Mouse (Mus musculus) heart, embryonic 11.5 days (tissue): ENCODE measurements around the gene Arfip1. TPM values are rescaled to one million over a fixed set of nuclear protein-coding genes. Genes with fewer than 3 reads are reported as not detected.
A peak's percentile ranks its signal among the peaks of the same experiment; 100 is the strongest.

Experiments
- ATAC-seq: fragments of 200-750 bp; cut with Nextera tagmentation; replicated peaks from 2 replicates; pipeline ENCODE4 v1.8.0; 2017; ENCODE audit warnings: moderate library complexity; ENCODE audit not compliant: insufficient number of reproducible peaks, low FRiP score, low TSS enrichment
- H3K27ac ChIP-seq: fragments of 300-500 bp; sonication (generic); 2 replicates; pipeline ENCODE4 v1.5.1; 2014; ENCODE audit warnings: mild to moderate bottlenecking, low read depth, low read length
- H3K27me3 ChIP-seq: fragments of 300-500 bp; sonication (generic); 2 replicates; pipeline ENCODE4 v1.6.1; 2014; ENCODE audit warnings: mild to moderate bottlenecking, low read length, mixed read lengths; ENCODE audit not compliant: control insufficient read depth, insufficient read depth
- H3K36me3 ChIP-seq: fragments of 300-500 bp; sonication (generic); 2 replicates; pipeline ENCODE4 v1.6.1; 2014; ENCODE audit warnings: mild to moderate bottlenecking, low read length, moderate library complexity, mixed read lengths; ENCODE audit not compliant: control insufficient read depth, insufficient read depth
- H3K4me1 ChIP-seq: fragments of 300-500 bp; sonication (generic); 2 replicates; pipeline ENCODE4 v1.6.1; 2014; ENCODE audit warnings: low read length; ENCODE audit not compliant: control insufficient read depth, insufficient read depth
- H3K4me2 ChIP-seq: fragments of 300-500 bp; sonication (generic); 2 replicates; pipeline ENCODE4 v1.6.1; 2014; ENCODE audit warnings: mild to moderate bottlenecking, moderate library complexity
- H3K4me3 ChIP-seq: fragments of 300-500 bp; sonication (generic); 2 replicates; pipeline ENCODE4 v1.5.1; 2014; ENCODE audit warnings: low read depth, low read length
- H3K9ac ChIP-seq: fragments of 300-500 bp; sonication (generic); 2 replicates; pipeline ENCODE4 v1.6.1; 2014; ENCODE audit warnings: mild to moderate bottlenecking, low read depth, low read length, moderate library complexity
- H3K9me3 ChIP-seq: fragments of 300-500 bp; sonication (generic); replicated peaks from 2 replicates; pipeline ENCODE4 v1.6.1; 2016; ENCODE audit warnings: low read length; ENCODE audit not compliant: control insufficient read depth
- WGBS: fragments of 180-500 bp; shearing (Covaris S2); extraction: QIAGEN DNeasy Blood & Tissue Kit; methylation state at CpG from one replicate; pipeline ENCODE4 v1.1.7; 2014; ENCODE audit not compliant: insufficient replicate concordance; 5-methylcytosine and 5-hydroxymethylcytosine counted together
- polyA plus RNA-seq: library from polyadenylated mRNA; unstranded; fragments of >200 nt; fragmentation: Nextera tagmentation; extraction: Ambion mirVana; gene quantifications from 2 replicates; pipeline ENCODE4 v1.2.1, GENCODE M21; 2014

The Arfip1 gene
- 42.6 and 56.9 TPM in 2 replicates for polyA plus RNA-seq

GRCm38 (mm10) chr3:84582023-84582912, at the start of gene Arfip1:
TSS of gene Arfip1 (minus strand) at chr3:84582625.
- Histone ChIP-seq H3K4me3 (peak within 1 kb of the TSS; percentile 83), H3K4me1 (peaks cover 31% of the 10 kb centered on the region), H3K27ac (peak within 1 kb of the TSS; percentile 94), H3K9me3 (no peaks in the 10 kb centered on the region), H3K4me2 (peak within 1 kb of the TSS; percentile 78), H3K9ac (peak within 1 kb of the TSS; percentile 85), H3K36me3 (no peaks in the 10 kb centered on the region), H3K27me3 (no peaks in the 10 kb centered on the region)
- peak; percentile 98 for ATAC-seq
- WGBS = under 1% methylated on average over 65 of the region's 70 CpGs

DNA sequence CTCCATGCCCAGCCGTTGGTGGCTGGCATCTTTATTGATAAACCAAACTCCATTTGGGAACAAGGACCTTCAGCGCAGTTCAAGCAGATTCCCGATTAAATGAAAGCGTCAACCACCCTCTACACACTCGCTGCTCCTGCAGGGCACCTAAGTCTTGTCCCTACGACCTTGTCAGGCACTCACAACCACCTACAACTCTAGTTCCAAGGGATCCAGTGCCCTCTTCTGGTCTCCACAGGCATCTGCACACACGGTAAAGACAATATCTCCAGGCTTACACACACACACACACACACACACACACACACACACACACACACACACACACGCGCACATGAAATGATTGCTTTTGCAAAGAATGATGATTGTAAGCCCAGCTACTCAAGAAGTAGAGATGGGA, 49.2 kb upstream of the Arfip1 start:
- Histone ChIP-seq H3K36me3 (no peaks in the 10 kb centered on the region), H3K4me1 (peaks cover 8% of the 10 kb centered on the region), H3K4me3 (no peak overlapping the region), H3K9ac (no peak overlapping the region), H3K9me3 (no peaks in the 10 kb centered on the region), H3K27ac (no peak overlapping the region), H3K27me3 (no peaks in the 10 kb centered on the region), H3K4me2 (no peak overlapping the region)
- no peak for ATAC-seq
- WGBS = 92% methylated on average over 9 of the region's 9 CpGs

- ATAC-seq = no peak
- peaks cover 13% of the 10 kb centered on the region for H3K4me1 ChIP-seq
- 65% methylated on average over 3 of the region's 3 CpGs for WGBS
Observed at GRCm38 (mm10) chr3:84622026-84622425, 39.6 kb upstream of the Arfip1 start.

GRCm38 (mm10) chr3:84619725-84620124, 37.3 kb upstream of the Arfip1 start:
- Histone ChIP-seq H3K4me2 (no peak overlapping the region), H3K36me3 (no peaks in the 10 kb centered on the region), H3K27ac (no peak overlapping the region), H3K9me3 (no peaks in the 10 kb centered on the region), H3K27me3 (no peaks in the 10 kb centered on the region; the same call in 1 of the 2 replicates), H3K4me3 (no peak overlapping the region), H3K9ac (no peak overlapping the region), H3K4me1 (peaks cover 6% of the 10 kb centered on the region)
- 90% methylated on average over 6 of the region's 6 CpGs for WGBS
- no peak for ATAC-seq

More at GRCm38 (mm10) chr3:84622026-84622425, 39.6 kb upstream of the Arfip1 start:
- no peaks in the 10 kb centered on the region for H3K9me3 ChIP-seq
- no peak overlapping the region for H3K9ac ChIP-seq
- H3K36me3 ChIP-seq = no peaks in the 10 kb centered on the region
- H3K27ac ChIP-seq = no peak overlapping the region
- H3K4me3 ChIP-seq = no peak overlapping the region
- no peaks in the 10 kb centered on the region; the same call in 1 of the 2 replicates for H3K27me3 ChIP-seq
- H3K4me2 ChIP-seq = no peak overlapping the region

DNA sequence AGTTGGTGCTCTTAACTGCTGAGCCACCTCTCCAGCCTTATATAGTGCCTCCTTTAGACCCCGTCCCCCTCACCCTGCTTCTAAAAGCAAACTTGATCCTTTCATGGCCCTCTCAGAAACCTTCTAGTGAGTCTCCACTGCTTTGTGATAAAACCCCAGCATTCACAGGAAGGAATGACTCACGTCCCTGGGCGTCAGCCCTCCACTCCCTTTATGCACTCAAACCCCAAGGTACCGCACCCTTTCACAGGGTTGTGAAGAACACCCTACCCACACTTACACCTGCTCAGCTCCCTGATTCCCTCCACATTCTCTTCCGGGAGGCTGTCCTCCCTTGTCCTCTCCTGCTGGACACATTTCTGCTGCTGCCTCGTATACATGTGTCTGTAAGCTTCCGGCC, 36.6 kb upstream of the Arfip1 start:
- no peak overlapping the region for H3K4me3 ChIP-seq

GRCm38 (mm10) chr3:84618627-84619026, 36.2 kb upstream of the Arfip1 start:
- WGBS = 83% methylated on average over 2 of the region's 2 CpGs

More for the DNA sequence above, 36.6 kb upstream of the Arfip1 start:
- Histone ChIP-seq H3K9me3 (no peaks in the 10 kb centered on the region), H3K4me1 (no peaks in the 10 kb centered on the region; the same call in 1 of the 2 replicates), H3K9ac (no peak overlapping the region), H3K4me2 (no peak overlapping the region), H3K27me3 (no peaks in the 10 kb centered on the region; the same call in 1 of the 2 replicates), H3K36me3 (no peaks in the 10 kb centered on the region), H3K27ac (no peak overlapping the region)
- whole genome bisulfite sequencing = 88% methylated on average over 7 of the region's 7 CpGs
- ATAC-seq = no peak

GRCm38 (mm10) chr3:84615856-84616225, 33.4 kb upstream of the Arfip1 start:
- ATAC-seq = no peak
- Histone ChIP-seq H3K4me3 (no peak overlapping the region), H3K9ac (no peak overlapping the region), H3K4me1 (no peaks in the 10 kb centered on the region), H3K9me3 (no peaks in the 10 kb centered on the region), H3K27ac (no peak overlapping the region), H3K4me2 (no peak overlapping the region), H3K36me3 (no peaks in the 10 kb centered on the region), H3K27me3 (no peaks in the 10 kb centered on the region; the same call in 1 of the 2 replicates)
- 38% methylated on average over 7 of the region's 7 CpGs for WGBS

More at GRCm38 (mm10) chr3:84618627-84619026, 36.2 kb upstream of the Arfip1 start:
- Histone ChIP-seq H3K27me3 (no peaks in the 10 kb centered on the region; the same call in 1 of the 2 replicates), H3K9me3 (no peaks in the 10 kb centered on the region), H3K36me3 (no peaks in the 10 kb centered on the region), H3K4me2 (no peak overlapping the region), H3K27ac (no peak overlapping the region), H3K4me3 (no peak overlapping the region), H3K9ac (no peak overlapping the region), H3K4me1 (no peaks in the 10 kb centered on the region)
- no peak for ATAC-seq

- no peak for ATAC-seq
- Histone ChIP-seq H3K9ac (no peak overlapping the region), H3K4me1 (no peaks in the 10 kb centered on the region), H3K9me3 (no peaks in the 10 kb centered on the region), H3K27me3 (no peaks in the 10 kb centered on the region), H3K4me2 (no peak overlapping the region), H3K4me3 (no peak overlapping the region), H3K36me3 (no peaks in the 10 kb centered on the region), H3K27ac (no peak overlapping the region)
- 18% methylated on average over 5 of the region's 5 CpGs for WGBS
Observed at GRCm38 (mm10) chr3:84615050-84615855, 32.8 kb upstream of the Arfip1 start.
